Mouse (Mus musculus) gastrocnemius, adult 8-10 months (tissue): ENCODE results near the gene Tapbpl. TPM values are rescaled to one million over a fixed set of nuclear protein-coding genes. Genes with fewer than 3 reads are reported as not detected.
"Not testable (repeated sequence)": the region's sequence is repeated elsewhere in the genome, so short reads cannot be mapped to it uniquely, and the experiment has no call there.

Experiments
- DNase-seq, 2 experiments: peaks; one replicate each; pipeline ENCODE4 v3.0.0; 2022; ENCODE audit warnings: low spot score in 2 of 2
- total RNA-seq, 4 experiments: library from RNA; stranded (reverse); gene quantifications; 2 replicates each; pipeline ENCODE4 v1.2.4; 2022

Gene Tapbpl
- 1 to 10 TPM; 1.6 to 2.3 (median 2.0) TPM for total RNA-seq

GRCm38 (mm10) chr6:125231117-125232044 lies at the start of gene Tapbpl:
Gene Tapbpl, minus strand, starts transcription at chr6:125231860.
- peak; percentile 31 to 33 for DNase-seq

- DNase-seq = no peak
Observed at GRCm38 (mm10) chr6:125279729-125280128, 48.1 kb upstream of the Tapbpl start.

GRCm38 (mm10) chr6:125274841-125275563 lies 43.3 kb upstream of the Tapbpl start:
- no peak for DNase-seq

GRCm38 (mm10) chr6:125272228-125272785 lies 40.6 kb upstream of the Tapbpl start:
- DNase-seq = no peak

- DNase-seq = peak; percentile 85 to 93
Observed at GRCm38 (mm10) chr6:125271455-125272227, 40.0 kb upstream of the Tapbpl start.

- DNase-seq = no peak
Observed at GRCm38 (mm10) chr6:125268799-125269198, 37.1 kb upstream of the Tapbpl start.

- no peak for DNase-seq
Observed at GRCm38 (mm10) chr6:125267469-125267868, 35.8 kb upstream of the Tapbpl start.

GRCm38 (mm10) chr6:125266600-125266999 lies 34.9 kb upstream of the Tapbpl start:
- DNase-seq = not testable (repeated sequence)

GRCm38 (mm10) chr6:125266091-125266490 lies 34.4 kb upstream of the Tapbpl start:
- DNase-seq = no peak

GRCm38 (mm10) chr6:125265239-125265638 lies 33.6 kb upstream of the Tapbpl start:
- no peak for DNase-seq

GRCm38 (mm10) chr6:125264219-125264618 lies 32.6 kb upstream of the Tapbpl start:
- no peak for DNase-seq

GRCm38 (mm10) chr6:125260006-125260555 lies 28.4 kb upstream of the Tapbpl start:
- no peak for DNase-seq

- DNase-seq = peak in 1 of 2 experiments; percentile 28
Observed at GRCm38 (mm10) chr6:125256222-125256966, 24.7 kb upstream of the Tapbpl start.

- no peak for DNase-seq
Observed at GRCm38 (mm10) chr6:125255516-125256044, 23.9 kb upstream of the Tapbpl start.

GRCm38 (mm10) chr6:125253863-125254715 lies 22.4 kb upstream of the Tapbpl start:
- DNase-seq = no peak

GRCm38 (mm10) chr6:125252711-125253110 lies 21.1 kb upstream of the Tapbpl start:
- no peak for DNase-seq

- DNase-seq = no peak
Observed at GRCm38 (mm10) chr6:125252285-125252684, 20.6 kb upstream of the Tapbpl start.

GRCm38 (mm10) chr6:125244551-125244950 lies 12.9 kb upstream of the Tapbpl start:
- no peak for DNase-seq

- no peak for DNase-seq
Observed at GRCm38 (mm10) chr6:125241566-125241965, 9.9 kb upstream of the Tapbpl start.
